In the genomic region with DNA sequence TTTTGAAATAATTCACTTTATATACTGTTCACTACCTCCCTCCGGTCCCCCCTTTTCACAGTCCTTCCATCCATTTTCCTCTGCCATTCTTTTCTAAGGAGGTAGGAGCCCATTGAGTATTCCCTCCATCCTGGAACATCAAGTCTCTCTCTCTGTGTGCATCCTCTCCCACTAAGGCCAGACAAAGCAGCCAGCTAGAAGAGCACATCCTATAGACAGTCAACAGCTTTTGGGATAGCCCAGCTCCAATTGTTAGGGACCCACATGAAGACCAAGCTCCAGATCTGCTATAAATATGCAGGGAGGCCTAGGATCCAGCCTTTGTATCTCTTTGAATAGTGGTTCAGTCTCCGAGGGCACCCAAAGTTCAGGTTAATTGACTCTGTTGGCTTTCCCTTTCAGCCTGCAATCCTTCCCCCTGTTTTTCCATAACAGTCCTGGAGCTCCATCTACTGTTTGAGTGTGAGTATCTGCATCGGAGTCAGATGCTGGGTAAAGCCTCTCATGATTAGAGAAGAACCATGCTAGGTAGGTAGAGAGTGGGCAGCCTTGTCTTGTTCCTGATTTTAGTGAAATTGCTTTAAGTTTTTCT, we compare ENCODE assay signal across 8 mouse cellular contexts. TPM values are rescaled to one million over a fixed set of nuclear protein-coding genes. Genes with fewer than 3 reads are reported as not detected.
DNase-seq lines count a peak whose midpoint lies in the region; ATAC-seq and TF ChIP-seq lines count a peak whose summit lies in the region.

No protein-coding gene starts in this region.

- H3K4me2 ChIP-seq in heart, postnatal 0 days (ENCODE audit: low read depth, low read length) = no peak overlapping the region
- H3K4me2 ChIP-seq in stomach, postnatal 0 days (replicated peaks; ENCODE audit: low read depth) = no peak overlapping the region

- H3K9me3 ChIP-seq in heart, postnatal 0 days (replicated peaks; ENCODE audit: control insufficient read depth, low read length) = no peaks in the 10 kb centered on the region
- no peaks in the 10 kb centered on the region for H3K9me3 ChIP-seq in hindbrain, embryonic 10.5 days
- H3K9me3 ChIP-seq in stomach, postnatal 0 days (ENCODE audit: control insufficient read depth, low read length) = no peaks in the 10 kb centered on the region

- H3K27ac ChIP-seq in heart, postnatal 0 days (ENCODE audit: low read depth) = no peak overlapping the region
- no peak overlapping the region for H3K27ac ChIP-seq in hindbrain, embryonic 10.5 days
- H3K27ac ChIP-seq in stomach, postnatal 0 days (replicated peaks) = no peak overlapping the region

- peak; percentile 73 for TF ChIP-seq CTCF in heart, postnatal 0 days (IDR thresholded peaks at IDR 0.05; ENCODE audit: low read depth)
- peak; percentile 89 for TF ChIP-seq CTCF in stomach, postnatal 0 days (IDR thresholded peaks at IDR 0.05; ENCODE audit: low read depth)

- no peak overlapping the region for H3K4me3 ChIP-seq in heart, postnatal 0 days (ENCODE audit: low read depth, low read length)
- H3K4me3 ChIP-seq in hindbrain, embryonic 10.5 days = no peak overlapping the region
- H3K4me3 ChIP-seq in stomach, postnatal 0 days (ENCODE audit: low read depth, low read length) = no peak overlapping the region

- ATAC-seq in heart, postnatal 0 days (ENCODE audit: insufficient read depth, low read depth) = no peak
- peak; percentile 59; the same call in 1 of the 2 replicates for ATAC-seq in stomach, postnatal 0 days (ENCODE audit: low FRiP score, low TSS enrichment)

- DNase-seq in heart, postnatal 0 days (ENCODE audit: low spot score) = peak; percentile 36
- no peak for DNase-seq in heart, adult 11 months
- DNase-seq in cerebellum, adult 9-10 months = peak; percentile 8
- DNase-seq in hindbrain, embryonic 10.5 days (ENCODE audit: low spot score) = peak; percentile 20
- DNase-seq in layer of hippocampus, adult 18-20 months (ENCODE audit: low spot score in 2 of 2) = peak; percentile 14 to 47
- DNase-seq in mesoderm, embryonic 11.5 days (ENCODE audit: low read depth, low spot score) = peak; percentile 42
- DNase-seq in stomach, postnatal 0 days (ENCODE audit: low spot score) = peak; percentile 38
- no peak for DNase-seq in heart, adult 9 months (ENCODE audit: low spot score in 2 of 2)

- TF ChIP-seq EP300 in heart, postnatal 0 days (IDR thresholded peaks at IDR 0.05; ENCODE audit: low read depth) = no peak
- TF ChIP-seq EP300 in stomach, postnatal 0 days (optimal IDR thresholded peaks at IDR 0.05) = no peak

- no peaks in the 10 kb centered on the region for H3K4me1 ChIP-seq in heart, postnatal 0 days (ENCODE audit: control insufficient read depth, insufficient read depth)
- no peaks in the 10 kb centered on the region for H3K4me1 ChIP-seq in hindbrain, embryonic 10.5 days (replicated peaks)
- no peaks in the 10 kb centered on the region for H3K4me1 ChIP-seq in stomach, postnatal 0 days (replicated peaks; ENCODE audit: control insufficient read depth, insufficient read depth)

- no peaks in the 10 kb centered on the region for H3K36me3 ChIP-seq in heart, postnatal 0 days (replicated peaks; ENCODE audit: control insufficient read depth, insufficient read depth, low read length)
- H3K36me3 ChIP-seq in hindbrain, embryonic 10.5 days = no peaks in the 10 kb centered on the region
- H3K36me3 ChIP-seq in stomach, postnatal 0 days (ENCODE audit: control insufficient read depth, insufficient read depth, low read length) = no peaks in the 10 kb centered on the region

- no peaks in the 10 kb centered on the region for H3K27me3 ChIP-seq in heart, postnatal 0 days (ENCODE audit: control insufficient read depth, insufficient read depth, low read length)
- H3K27me3 ChIP-seq in hindbrain, embryonic 10.5 days (ENCODE audit: insufficient read depth, poor library complexity, severe bottlenecking) = no peaks in the 10 kb centered on the region
- no peaks in the 10 kb centered on the region for H3K27me3 ChIP-seq in stomach, postnatal 0 days (ENCODE audit: control insufficient read depth, insufficient read depth, low read length)

- WGBS in heart, postnatal 0 days = 35% methylated on average over 3 of the region's 3 CpGs
- 30% methylated on average over 3 of the region's 3 CpGs for WGBS in hindbrain, embryonic 10.5 days
- 32% methylated on average over 3 of the region's 3 CpGs for whole genome bisulfite sequencing in stomach, postnatal 0 days

- H3K9ac ChIP-seq in heart, postnatal 0 days (replicated peaks; ENCODE audit: low read depth, low read length) = no peak overlapping the region
- H3K9ac ChIP-seq in stomach, postnatal 0 days (ENCODE audit: low read length) = no peak overlapping the region

RNA-seq across cellular contexts. Expression of a gene that starts 2.8 kb away (rescaled TPM):
- total RNA-seq in heart, postnatal 0 days (2014; rRNA removed; ENCODE audit: low replicate concordance) = not detected in 2 replicates
- polyA plus RNA-seq in heart, postnatal 0 days (2015; fragmentation: Nextera tagmentation; extraction: Ambion mirVana) = not detected in 2 replicates
- polyA plus RNA-seq in hindbrain, embryonic 10.5 days (2016; fragmentation: Nextera tagmentation; extraction: Ambion mirVana) = 0.08 TPM in 1 of 2 replicates, not detected in the other
- not detected for total RNA-seq in layer of hippocampus, adult 18-20 months (2021)
- polyA plus RNA-seq in stomach, postnatal 0 days (2015; fragmentation: Nextera tagmentation; extraction: Ambion mirVana) = 0.19 and 0.24 TPM in 2 replicates

RNA-seq across cellular contexts. Expression of a gene that starts 50.6 kb away (rescaled TPM):
- not detected in 2 replicates for total RNA-seq in heart, postnatal 0 days (2014; rRNA removed; ENCODE audit: low replicate concordance)
- polyA plus RNA-seq in heart, postnatal 0 days (2015; fragmentation: Nextera tagmentation; extraction: Ambion mirVana) = not detected in 2 replicates
- polyA plus RNA-seq in hindbrain, embryonic 10.5 days (2016; fragmentation: Nextera tagmentation; extraction: Ambion mirVana) = not detected in 2 replicates
- total RNA-seq in layer of hippocampus, adult 18-20 months (2021) = not detected
- 0.16 and 0.17 TPM in 2 replicates for polyA plus RNA-seq in stomach, postnatal 0 days (2015; fragmentation: Nextera tagmentation; extraction: Ambion mirVana)

Comparison
In these comparisons a context has a peak if more than half of its experiments do, and no peak if none do; other contexts are left out.
1. DNase-seq: peak in heart, postnatal 0 days (single experiment), cerebellum, adult 9-10 months (single experiment), hindbrain, embryonic 10.5 days (single experiment), layer of hippocampus, adult 18-20 months (2 of 2), mesoderm, embryonic 11.5 days (single experiment) and stomach, postnatal 0 days (single experiment); none in heart, adult 11 months (single experiment) and heart, adult 9 months (0 of 2).